Mouse (Mus musculus) embryonic fibroblast, embryonic 13.5 days (primary cell): Measurements from ENCODE around the gene Fchsd2.

Experiments used
- CTCF ChIP-seq: IDR thresholded peaks from 2 replicates; pipeline ENCODE4 v1.5.1; 2011; ENCODE audit warnings: mild to moderate bottlenecking, control low read depth, low read length, moderate library complexity, borderline replicate concordance; ENCODE audit not compliant: insufficient read depth
- POLR2A ChIP-seq: IDR thresholded peaks from 2 replicates; pipeline ENCODE4 v1.6.1; 2011; ENCODE audit warnings: low read depth, mild to moderate bottlenecking, control low read depth, low read length, moderate library complexity

DNA sequence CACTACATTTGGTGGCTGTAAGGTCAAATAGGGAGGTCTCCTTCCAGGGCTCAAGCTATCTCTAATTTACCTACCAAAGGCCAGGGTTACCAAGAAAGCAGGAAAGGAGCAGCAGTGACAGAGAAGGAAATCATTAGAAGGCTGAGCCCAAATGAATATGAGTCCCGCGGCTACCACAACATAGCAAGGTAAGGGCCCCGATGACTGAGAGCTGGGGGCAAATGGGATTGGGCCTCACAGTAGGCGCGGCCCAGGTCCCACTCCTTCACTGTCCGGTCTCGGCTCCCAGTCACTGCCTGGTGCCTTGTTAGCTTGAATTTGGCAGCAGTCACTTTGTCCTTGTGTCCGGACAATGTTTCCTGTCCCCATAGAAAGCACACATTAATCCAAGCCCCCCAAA, 199.0 kb downstream of the Fchsd2 start:
- TF ChIP-seq CTCF (no peak), POLR2A (no peak)
